Mouse (Mus musculus) ovary, postnatal 14 days (tissue): Measurements from ENCODE around the gene Tbce.
"Not testable (repeated sequence)": the region's sequence is repeated elsewhere in the genome, so short reads cannot be mapped to it uniquely, and the experiment has no call there.

Experiments used
- DNase-seq: peaks from one replicate; pipeline ENCODE4 v3.0.0; 2022; ENCODE audit warnings: low spot score

The Tbce gene

DNA sequence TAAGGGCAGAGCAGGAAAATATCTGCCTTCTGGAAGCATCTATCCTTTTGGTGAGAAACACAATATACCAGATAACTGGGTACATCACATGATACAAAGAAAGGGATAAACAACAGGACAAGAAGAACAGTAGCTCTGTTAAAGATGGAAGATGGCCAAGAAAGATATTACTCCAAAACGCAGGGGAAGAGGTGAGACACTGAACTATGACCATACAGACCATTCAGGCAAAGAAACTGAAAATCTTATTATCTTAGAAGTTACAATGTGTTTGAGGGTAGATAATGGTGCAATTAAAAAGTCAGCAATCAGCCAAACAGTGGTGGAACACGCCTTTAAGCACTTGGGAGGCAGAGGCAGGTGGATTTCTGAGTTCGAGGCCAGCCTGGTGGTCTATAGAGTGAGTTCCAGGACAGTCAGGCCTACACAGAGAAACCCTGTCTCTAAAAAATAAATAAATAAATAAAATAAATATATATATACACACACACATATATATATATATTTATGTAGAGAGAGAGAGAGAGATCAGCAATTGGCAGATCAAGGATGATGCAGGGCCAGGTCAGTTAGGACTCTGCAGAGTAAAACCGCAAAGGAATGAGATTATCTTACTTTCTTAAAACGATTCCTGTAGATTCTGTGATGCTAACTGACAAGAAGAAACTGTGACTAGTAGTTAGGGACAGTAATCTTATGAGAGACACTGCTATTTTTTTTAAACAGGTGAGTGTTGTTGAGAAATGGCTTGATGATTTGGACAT lies 5.9 kb downstream of the Tbce start:
- no peak for DNase-seq

DNA sequence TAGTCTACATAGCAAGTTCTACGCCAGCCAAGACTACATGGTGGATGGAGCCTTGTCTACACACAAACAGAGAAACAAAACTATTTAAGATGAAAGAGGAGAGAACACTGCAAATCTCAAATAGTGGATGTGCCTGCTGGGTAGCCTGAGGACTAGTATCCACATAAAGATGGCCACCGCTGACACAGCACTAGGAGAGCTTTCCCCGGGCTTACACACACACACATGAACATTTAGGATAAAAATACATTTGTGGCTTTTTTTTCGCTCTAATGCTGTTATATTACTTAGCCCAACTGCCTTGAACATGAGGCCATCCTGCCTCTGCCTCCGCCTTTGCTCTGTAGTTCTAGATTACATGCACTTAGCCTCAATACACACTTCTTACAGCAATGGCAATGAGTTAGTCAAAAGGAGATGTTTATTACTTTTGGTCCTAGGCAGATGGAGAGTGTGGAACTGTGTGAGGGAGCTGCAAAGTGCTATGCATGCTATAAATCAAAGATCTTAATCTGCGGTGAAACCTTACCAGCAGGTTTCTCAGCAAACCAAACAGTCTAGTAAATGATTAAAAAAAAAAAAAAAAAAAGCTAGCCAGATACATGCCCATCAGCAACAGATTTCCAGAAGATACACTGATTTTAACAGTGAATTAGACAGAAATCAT lies 13.2 kb downstream of the Tbce start:
- DNase-seq, result no peak

DNA sequence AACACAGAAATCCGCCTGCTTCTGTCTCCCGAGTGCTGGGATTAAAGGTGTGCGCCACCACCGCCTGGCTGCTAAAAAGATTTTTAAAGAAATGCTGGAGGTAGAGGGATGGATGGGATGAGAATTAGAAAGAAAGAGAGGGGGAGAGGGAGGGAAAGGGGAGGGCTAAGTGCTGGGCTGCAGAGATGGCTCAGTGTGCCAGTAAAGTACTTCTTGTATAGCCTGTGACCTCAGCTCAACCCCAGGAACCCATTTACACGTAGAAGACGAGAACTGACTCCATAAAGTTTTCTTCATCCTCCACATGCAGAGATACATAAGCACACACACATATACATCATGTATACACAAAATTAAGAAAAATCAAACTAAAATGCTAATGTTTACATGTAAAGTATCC lies 13.9 kb downstream of the Tbce start:
- DNase-seq, result no peak

DNA sequence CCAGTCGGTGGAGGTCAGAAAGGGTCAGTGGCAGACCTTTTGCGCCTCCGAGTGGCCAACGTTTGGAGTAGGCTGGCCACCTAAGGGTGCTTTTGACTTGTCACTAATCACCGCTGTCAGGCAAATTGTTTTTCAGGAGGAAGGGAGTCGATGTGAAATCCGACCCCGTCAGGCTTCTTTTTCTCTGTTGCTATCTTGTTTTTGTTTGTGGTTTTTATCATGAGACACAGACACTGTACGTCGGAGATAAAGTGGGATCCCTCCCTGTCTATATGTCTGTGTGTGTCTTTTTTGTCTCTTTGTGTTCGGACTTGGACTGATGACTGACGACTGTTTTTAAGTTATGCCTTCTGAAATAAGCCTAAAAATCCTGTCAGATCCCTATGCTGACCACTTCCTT lies 18.0 kb downstream of the Tbce start:
- DNase-seq, result not testable (repeated sequence)

DNA sequence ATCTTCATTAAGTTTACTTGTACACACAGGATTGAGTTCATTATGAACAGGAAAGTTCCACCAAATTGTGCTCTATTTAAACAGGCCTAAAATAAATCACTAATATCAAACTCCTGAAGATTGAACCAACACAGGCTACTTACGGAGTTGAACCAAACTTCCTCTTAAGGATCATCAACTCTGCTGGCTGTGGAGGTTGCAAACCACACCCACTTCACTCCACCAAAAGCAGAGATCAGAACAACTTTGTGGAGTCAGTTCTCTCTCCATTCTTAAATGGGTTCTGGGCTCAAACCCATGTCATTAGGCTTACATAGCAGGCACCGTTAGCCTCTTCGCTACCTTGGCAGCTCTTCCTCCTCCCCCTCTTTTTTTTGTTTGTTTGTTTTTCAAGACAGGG lies 20.6 kb downstream of the Tbce start:
- no peak for DNase-seq

DNA sequence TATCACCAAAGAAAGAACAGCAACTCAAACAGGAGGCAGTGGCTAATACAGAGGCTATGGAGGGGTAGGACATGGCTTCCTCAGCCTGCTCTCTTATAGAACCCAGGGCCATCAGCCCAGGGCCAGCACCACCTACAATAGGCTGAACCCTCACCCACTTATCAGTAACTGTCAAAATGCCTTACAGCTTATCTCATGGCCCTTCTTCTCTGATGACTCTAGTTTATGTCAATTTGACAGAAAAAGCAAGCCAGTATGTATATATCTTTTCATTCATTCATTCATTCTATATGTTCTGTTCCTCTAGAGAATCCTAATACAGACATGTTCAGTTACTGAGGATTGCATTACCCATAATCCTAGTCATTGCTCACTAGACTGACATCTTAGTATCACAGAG lies 21.2 kb downstream of the Tbce start:
- DNase-seq, result no peak

DNA sequence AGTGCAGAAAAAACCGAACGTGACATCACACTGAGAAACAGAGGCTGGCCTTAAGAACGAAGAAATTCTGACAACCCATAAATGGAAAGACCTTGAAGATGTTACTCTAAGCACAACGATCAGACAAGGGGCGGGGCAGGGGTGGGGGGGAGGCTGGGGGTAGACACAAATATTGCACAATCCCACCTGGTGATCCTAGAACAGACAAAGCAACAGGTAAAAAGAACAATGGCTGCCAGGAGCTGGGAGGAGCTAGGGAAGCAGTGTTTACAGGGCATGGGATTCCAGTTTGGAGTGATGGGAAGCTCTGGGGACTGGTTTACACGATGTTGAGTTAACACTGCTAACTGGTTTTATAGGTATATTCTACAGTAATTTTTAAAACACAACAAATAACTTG lies 23.8 kb downstream of the Tbce start:
- no peak for DNase-seq

DNA sequence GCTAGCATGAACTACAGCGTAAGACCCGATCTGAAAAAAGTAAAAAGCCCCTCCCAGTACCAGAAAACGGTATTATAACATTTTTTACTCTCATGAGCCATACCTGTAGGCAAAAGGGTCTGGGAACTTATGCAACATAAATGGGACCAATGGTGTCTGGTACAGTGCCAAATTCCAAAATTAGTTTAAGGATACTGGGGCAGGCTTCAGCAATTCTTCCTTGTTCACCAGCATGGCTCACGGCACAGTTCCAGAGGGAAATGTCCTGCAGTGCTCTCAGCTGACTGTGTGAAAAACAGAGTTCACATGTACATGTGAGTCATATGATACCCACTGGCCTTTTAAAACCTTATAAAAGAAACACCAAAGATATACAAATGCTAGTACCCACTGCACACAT lies 24.9 kb downstream of the Tbce start:
- DNase-seq, result no peak

DNA sequence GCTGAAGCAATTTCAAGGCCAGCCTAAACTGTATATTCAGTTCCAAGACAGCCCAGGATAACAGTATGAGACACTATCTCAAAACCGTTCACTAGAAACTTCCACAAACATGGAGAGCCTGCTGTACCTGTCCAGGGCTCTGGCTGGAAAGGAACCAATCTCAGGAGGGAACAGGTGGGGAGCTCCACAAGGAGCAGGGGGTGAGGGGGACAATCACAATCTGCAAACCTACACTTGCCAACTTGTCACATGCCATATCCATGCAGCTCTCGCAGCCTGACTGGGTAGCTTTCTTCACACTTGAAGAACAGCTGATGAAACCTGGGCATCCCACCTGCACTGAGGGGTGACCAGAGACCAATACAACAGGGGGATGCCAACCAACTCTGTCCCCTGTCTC lies 25.4 kb downstream of the Tbce start:
- DNase-seq, result no peak

DNA sequence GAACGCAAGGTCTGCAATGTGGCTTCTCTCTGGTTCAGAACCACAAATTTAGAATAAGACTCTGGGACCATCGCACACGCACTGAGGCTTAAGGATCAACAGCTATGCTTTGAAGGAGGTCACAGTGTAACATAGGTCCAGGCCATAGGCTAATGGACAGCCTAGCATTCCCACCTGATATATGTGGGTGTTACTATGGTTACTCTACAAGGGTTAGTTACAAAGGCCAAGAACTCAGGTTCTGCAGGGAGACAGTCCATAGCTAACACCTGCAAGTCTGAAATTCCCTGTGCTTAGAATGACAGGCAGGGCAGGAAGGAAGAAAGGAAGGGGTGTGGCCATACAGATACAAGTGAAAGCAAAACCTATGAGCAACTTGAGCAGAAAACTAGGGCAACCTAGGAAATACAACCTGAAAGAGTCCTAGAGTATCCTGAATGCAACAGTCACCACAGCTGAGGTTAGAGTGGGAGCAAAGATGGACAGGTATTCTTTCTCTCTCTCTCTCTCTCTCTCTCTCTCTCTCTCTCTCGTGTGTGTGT lies 27.9 kb downstream of the Tbce start:
- no peak for DNase-seq

DNA sequence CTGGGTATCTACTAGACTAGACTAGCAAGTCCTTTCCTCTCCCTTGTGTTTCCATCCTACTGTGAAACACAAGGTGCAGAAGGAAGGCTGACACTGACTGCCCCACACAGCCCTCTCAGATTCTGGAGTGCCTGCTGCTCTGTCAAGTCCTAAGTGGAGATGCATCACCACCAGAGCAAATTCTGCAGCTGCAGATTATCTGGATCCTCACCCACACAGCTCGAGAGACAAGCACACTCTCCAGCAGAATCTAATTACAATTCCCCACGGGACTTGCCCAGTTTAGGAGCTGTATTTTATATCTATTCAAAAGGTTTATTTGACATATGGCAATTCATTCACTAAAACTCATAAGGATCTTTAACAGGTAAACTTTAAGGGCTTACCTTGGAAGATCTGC lies 33.4 kb downstream of the Tbce start:
- no peak for DNase-seq

DNA sequence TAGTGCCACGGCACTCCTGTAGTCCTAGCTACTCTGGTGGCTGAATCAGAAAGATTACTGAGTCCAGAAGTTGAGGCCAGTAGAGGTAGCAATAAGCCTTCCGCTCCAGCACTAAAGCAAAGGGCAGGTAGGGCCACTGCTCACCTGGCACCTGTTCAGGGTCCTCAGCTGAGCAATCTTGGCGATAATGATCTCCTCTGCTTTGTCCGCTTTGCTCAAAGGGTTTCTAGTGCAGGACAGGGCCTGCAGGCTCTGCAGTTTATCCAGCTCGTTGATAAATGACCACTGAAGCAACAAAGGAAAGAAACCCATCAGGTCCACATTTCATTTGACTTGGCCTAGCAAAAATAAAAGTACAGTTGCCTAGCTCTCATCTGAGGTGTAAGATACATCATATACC lies 34.4 kb downstream of the Tbce start:
- no peak for DNase-seq

DNA sequence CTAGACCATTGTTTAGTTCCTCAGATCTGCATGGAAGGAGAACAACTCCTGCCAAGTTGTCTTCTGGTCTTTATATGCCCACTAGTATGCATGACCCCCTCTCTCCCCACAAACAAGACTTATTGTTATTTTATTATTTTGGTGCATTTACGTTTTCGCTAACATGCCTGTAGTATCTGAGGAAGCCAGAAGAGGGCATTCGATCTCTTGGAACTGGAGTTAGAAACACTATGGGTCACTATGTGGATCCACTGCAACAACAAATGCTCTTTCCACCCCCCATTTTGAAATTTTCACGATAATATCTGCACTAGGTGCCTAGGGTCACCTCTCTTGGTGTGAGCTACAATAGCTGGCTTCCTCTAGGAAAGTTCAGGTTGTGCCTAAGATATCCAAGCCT lies 35.4 kb downstream of the Tbce start:
- no peak for DNase-seq

DNA sequence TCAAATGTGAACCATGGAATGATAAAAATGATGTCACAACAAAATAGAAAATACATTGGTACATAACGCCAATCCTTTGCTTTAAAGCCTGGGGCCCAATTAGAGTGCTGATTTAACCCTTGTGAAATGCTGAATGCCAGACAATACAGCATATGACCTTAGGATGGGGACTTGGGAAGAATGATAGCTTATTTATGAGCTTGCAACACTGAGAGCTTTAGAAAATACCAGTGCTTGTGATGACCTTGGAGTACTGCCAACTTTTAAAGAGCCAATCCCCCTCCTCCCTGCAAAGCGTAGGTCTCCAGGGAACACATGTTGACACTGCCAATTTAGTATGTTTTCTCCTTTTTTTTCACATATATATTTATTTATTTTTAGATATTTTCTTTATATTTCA lies 36.7 kb downstream of the Tbce start:
- DNase-seq, result no peak

DNA sequence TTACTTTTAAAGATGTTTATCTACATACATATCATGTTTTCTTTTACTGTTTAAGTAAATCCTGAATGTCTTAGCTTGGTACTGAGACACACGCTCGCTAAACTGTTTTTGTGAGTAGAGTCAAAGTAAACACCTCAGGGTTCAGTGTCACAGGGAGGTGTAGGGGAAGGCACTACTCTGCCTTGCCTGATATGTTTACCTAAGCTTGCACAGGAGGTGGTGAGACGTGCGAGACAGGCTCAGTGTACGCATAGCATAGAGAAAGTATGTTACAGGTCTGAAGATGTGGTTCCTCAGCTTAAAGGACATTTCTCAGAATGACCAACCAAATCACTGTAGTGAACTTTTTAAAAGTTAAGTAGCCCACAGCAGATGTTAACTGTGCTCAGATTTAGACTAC lies 42.0 kb downstream of the Tbce start:
- no peak for DNase-seq

DNA sequence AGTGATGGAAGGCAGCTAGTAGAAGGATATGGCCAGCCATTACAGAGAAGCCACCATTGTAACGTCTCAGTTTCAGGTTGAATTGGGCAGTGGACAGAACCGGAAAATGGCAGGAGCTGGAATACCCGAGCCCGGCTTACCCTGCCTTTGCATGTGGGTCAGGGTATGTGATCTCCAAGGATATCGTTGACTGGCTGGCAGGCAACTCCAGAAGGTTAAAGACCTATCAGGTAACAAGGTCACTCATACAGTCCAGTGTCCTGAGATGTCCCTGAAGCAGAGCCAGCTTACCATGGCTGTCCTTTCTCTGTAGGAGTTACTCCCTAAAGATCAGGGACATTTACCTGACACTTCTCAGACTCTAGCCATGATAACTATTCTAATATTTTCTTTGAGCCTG lies 44.4 kb downstream of the Tbce start:
- DNase-seq, result no peak

DNA sequence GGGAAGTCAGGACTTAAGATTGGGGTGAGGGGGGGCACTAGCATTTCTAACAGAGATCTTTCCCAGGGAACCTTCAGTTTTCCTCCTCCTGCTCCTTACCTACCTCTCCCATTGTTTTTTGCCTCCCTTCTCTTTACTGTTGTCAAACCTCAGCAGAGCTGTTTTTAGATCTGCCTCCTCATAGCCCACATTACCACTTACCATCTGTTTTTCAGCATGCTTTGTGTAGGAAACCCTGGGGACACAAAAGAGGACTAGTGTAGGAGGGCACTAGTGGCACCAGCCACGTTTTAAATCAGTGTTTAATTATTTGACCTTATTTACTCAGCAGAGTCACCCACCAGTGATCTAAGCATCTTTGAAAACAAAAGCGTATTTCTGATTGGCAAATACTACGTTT lies 46.4 kb downstream of the Tbce start:
- no peak for DNase-seq

DNA sequence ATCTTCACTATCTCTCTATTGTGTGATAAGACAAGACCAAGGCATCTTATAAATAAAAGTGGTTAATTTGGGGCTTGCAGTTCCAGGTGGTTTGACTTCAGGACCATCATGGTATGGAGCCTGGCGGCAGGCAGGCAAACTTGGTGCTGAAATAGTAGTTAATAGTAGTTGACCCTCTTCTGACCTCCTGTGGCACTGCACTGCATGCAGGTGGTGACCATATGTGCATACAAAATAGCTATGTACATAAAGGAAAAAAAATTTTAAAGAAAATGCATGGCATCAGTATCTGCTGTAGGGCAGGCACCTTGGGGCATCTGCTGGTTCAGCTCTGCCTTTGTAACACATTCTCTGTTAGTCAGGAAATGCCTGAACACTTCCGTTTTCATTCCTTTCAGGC lies 49.0 kb downstream of the Tbce start:
- DNase-seq, result no peak

DNA sequence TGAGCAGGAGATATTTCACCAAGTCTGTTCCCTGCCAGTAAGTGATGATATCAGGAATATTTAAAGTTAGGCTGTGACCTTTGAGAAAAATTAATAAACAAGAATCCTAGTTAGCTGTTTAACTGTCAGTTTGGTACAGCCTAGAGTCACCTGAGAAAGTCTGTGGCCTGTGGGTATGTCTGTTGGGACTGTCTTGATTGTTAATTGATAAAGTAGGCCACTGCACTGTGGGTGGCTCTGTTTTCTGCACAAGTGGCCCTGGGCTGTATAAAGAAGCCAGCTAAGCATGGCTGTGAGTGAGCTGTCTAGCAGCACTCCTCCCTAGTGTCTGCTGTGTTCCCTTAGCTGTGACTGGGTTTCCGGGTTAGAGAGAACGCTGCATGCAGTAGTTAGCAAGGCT lies 50.3 kb downstream of the Tbce start:
- DNase-seq, result no peak

DNA sequence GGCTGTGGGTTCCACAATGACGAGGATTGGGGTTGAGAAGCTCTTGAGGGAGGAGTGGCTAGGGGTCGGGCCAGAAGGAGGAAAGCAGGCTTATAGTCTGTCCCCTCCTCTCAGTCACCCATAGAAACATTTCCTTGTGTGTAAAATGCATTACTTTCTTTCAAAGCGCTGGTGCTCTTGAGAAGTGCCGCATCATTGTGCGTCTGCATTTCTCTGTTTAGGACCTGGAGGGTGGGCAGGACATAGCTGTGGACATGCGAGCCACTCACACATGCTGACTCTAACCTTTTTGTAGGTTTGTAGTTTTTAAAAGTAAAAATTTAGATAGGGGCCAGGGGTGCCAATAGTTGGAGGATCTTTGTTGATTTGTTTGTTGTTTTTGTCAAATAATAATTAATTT lies 55.9 kb downstream of the Tbce start:
- DNase-seq, result no peak

DNA sequence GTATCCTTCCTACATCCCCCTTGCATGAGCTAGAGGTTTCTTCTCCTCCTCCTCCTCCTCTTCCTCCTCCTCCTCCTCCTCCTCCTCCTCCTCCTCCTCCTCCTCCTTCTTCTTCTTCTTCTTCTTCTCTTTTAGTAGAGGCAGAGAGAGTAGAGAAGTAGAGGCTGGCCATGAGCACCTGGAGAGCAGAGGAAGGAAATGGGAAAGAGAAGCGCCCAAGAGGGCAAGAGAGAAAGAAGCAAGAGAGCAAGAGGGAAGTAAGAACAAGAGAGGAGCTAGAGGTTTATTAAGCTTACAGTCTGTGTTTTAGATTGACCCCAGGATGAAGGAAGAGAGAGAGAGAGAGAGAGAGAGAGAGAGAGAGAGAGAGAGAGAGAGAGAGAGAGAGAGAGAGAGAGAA lies 57.6 kb downstream of the Tbce start:
- DNase-seq, result not testable (repeated sequence)

DNA sequence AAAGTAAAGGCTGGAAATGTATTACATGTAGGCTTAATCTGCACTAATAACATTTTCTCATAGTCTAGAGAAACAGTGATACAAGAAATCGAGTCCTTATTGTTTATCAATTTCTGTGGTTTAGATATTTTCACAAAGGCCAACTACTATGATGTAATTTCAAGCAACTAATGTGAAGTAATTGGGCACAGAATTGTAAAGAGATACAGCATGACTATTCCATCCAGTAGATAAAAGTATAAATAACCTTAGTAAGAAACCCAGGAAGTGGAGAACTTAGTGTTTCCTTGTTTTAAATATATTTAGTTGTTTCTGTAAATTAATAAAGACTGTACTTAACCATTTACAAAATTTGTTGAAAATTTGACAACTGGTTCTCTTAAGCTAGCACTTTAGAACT lies 69.6 kb downstream of the Tbce start:
- no peak for DNase-seq

DNA sequence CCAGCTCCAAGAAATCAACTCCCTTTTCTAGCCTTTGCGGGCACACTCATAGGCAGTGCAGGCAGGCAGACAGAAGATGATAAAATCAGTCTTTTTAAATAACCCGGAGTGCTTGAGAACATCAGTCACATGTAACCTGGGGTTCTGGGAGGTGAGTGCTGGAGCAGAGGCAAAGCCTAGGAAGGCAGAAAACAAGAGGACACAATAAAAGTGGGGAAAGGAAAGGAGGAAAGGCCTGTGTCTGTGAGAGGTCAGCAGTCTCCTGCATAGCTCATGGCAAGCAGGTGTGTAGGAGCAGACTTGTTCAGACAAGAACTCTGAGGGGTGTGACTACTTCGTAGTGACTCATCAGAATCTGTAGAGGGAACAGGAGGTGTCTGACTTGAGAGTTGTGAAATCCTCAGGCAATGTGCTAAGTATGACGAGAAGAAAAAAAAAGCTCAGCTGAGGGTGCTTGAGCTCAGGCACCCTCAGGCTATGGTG lies 70.8 kb downstream of the Tbce start:
- no peak for DNase-seq

DNA sequence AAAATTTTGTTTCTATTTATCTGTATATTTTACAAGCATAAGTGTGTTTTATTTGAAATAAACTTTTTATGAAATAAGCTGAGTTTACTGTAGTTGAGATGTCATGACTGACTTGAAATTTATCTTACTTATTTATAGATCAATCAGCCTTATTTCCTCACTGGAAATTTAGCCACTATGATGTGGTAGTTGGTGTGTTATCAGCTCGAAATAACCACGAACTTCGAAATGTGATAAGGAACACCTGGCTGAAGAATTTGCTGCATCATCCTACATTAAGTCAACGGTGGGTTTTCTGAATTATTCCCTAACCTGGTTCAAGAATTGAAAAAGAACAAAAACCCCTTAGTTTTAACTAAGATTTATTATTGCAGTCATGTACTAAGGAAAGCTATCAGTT lies 73.3 kb downstream of the Tbce start:
- no peak for DNase-seq
